Mouse (Mus musculus): ENCODE results near the gene Ptprt.

DNA sequence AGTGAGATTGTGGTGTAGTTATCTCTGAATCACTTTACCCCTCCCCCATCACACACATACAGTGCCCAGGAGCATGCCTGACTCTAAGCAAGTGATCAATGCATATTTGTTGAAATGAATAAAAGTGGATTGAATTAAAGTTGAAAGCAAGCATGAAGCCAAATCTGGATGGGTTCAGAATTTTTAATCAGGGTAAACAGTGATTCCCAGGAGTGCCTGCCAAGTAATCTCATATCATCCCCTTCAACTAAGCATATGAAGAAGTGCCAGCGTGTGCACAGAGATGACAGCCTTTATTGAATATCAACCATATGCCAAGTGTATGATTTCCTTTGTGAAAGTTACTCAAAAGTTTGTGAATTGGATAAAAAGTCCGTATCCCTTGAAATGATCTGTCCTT, 893.4 kb downstream of the Ptprt start:
- no peak for TF ChIP-seq ZNF384 (IDR thresholded peaks at IDR 0.05; ENCODE audit: low read depth, low read length)
- no peak for TF ChIP-seq EP300 (IDR thresholded peaks at IDR 0.05; ENCODE audit: low read depth in 1 of 2, low read length in 2 of 2)
- no peak for TF ChIP-seq TBP (IDR thresholded peaks at IDR 0.05; ENCODE audit: low read depth, low read length)
- no peak for TF ChIP-seq MAX (IDR thresholded peaks at IDR 0.05; ENCODE audit: low read length)
